Mouse (Mus musculus): ENCODE measurements around the gene Desi2. TPM values are rescaled to one million over a fixed set of nuclear protein-coding genes. Genes with fewer than 3 reads are reported as not detected.
"Not testable (repeated sequence)": the region's sequence is repeated elsewhere in the genome, so short reads cannot be mapped to it uniquely, and the experiment has no call there.

The Desi2 gene
- total and polyA plus RNA-seq, 2 experiments from 2014 or later: 26.6 to 27.9 TPM

DNA sequence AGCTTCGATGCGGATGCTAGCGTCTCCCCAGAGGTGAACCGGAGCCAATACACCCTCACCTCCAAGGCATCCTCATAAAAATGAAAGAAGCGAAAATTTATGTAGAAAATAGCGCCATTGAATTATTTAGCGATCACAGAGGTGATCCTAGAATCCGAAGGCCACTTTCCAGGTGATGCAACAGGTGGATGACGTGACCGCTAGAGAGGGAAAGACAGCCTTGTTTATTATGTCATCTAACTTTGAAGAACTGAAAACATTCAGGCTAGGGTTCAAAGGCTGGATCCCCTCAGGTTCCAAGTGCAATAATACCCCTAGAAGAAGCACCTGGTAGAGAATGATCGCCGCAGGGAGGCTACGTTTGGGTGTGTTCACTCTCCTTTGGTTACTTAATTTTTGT, 1.2 kb downstream of the Desi2 start:
- no peak overlapping the region for H3K27ac ChIP-seq (ENCODE audit: low read depth, low read length)
- H3K4me2 ChIP-seq (ENCODE audit: low read depth, low read length, poor library complexity, severe bottlenecking): peak overlapping the region; percentile 74
- ATAC-seq (ENCODE audit: low FRiP score) (no peak), DNase-seq (ENCODE audit: low spot score) (no peak)
- H3K4me1 ChIP-seq (ENCODE audit: insufficient read depth, low read length): no peaks in the 10 kb centered on the region; the same call in 1 of the 2 replicates
- no peak for TF ChIP-seq CTCF (IDR thresholded peaks at IDR 0.05)
- no peaks in the 10 kb centered on the region for H3K27me3 ChIP-seq (ENCODE audit: insufficient read depth, low read length)
- H3K9me3 ChIP-seq (ENCODE audit: low read length): no peaks in the 10 kb centered on the region
- no peaks in the 10 kb centered on the region for H3K36me3 ChIP-seq (ENCODE audit: insufficient read depth, low read length)
- peak overlapping the region; percentile 42 for H3K4me3 ChIP-seq (ENCODE audit: low read depth, low read length)
- 9% methylated on average over 11 of the region's 13 CpGs for WGBS
- H3K9ac ChIP-seq (replicated peaks; ENCODE audit: low read length, poor library complexity, severe bottlenecking): peak overlapping the region; percentile 24; the same call in 1 of the 2 replicates

DNA sequence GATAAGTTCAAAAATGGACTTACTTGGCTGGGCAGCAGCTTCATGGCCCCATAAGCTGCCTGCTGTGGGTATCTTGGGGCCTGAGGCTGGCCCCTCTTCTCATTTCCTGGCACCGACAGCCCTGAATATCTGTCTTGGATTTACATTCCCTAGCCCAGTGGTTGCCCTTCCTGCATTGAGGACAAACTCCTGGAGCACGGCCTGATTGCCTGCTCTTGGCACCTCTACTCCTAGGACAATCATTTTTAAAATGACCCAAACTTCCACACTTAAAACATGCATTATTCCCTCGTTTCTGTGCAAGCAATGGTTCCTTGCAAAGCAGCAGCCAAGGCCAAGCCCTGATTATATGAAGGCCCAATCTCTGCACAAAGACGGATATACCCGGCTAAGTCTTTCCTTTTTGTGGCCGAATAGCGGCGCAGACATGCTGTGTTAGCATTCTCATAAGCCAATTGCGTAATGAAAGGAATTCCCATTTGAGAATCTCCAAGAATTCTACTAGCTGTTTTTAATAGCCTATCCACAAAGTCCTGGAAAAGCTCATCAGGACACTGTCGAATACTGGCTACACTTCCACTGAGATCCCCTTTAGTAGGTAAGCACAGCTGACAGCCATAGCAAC, 18.6 kb downstream of the Desi2 start:
- H3K9me3 ChIP-seq (ENCODE audit: low read length): no peaks in the 10 kb centered on the region
- WGBS: 68% methylated on average over 10 of the region's 10 CpGs
- H3K4me1 ChIP-seq (ENCODE audit: insufficient read depth, low read length): no peaks in the 10 kb centered on the region
- DNase-seq (ENCODE audit: low spot score): no peak
- no peaks in the 10 kb centered on the region for H3K36me3 ChIP-seq (ENCODE audit: insufficient read depth, low read length)
- no peak overlapping the region for H3K27ac ChIP-seq (ENCODE audit: low read depth, low read length)
- no peak for ATAC-seq (ENCODE audit: low FRiP score)
- H3K4me2 ChIP-seq (ENCODE audit: low read depth, low read length, poor library complexity, severe bottlenecking): no peak overlapping the region
- no peak overlapping the region for H3K9ac ChIP-seq (replicated peaks; ENCODE audit: low read length, poor library complexity, severe bottlenecking)
- no peak overlapping the region for H3K4me3 ChIP-seq (ENCODE audit: low read depth, low read length)
- TF ChIP-seq CTCF (IDR thresholded peaks at IDR 0.05): no peak
- no peaks in the 10 kb centered on the region for H3K27me3 ChIP-seq (ENCODE audit: insufficient read depth, low read length)

DNA sequence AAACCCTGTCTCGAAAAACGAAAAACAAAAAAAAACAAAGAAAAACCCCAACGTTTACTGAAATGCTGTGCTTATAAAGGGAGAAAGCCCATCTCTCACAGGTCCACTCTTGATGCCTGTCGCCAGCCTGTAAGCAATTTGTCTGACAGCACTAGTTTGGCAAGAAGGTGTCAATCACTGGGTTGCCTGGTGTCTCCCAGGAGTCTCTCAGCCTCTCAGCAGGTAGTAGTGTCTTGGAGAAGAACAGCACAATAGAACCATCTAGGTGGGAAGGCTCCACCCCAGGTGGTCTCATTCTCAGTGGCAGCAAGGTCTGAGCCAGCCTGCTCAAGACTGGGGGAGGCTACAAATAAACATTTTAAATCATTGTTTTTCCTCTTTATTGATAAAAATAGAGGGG, 20.6 kb downstream of the Desi2 start:
- H3K27me3 ChIP-seq (ENCODE audit: insufficient read depth, low read length); H3K27ac ChIP-seq (ENCODE audit: low read depth, low read length); H3K9ac ChIP-seq (replicated peaks; ENCODE audit: low read length, poor library complexity, severe bottlenecking); H3K9me3 ChIP-seq (ENCODE audit: low read length); DNase-seq (ENCODE audit: low spot score); H3K4me2 ChIP-seq (ENCODE audit: low read depth, low read length, poor library complexity, severe bottlenecking); H3K4me3 ChIP-seq (ENCODE audit: low read depth, low read length); ATAC-seq (ENCODE audit: low FRiP score); H3K4me1 ChIP-seq (ENCODE audit: insufficient read depth, low read length); H3K36me3 ChIP-seq (ENCODE audit: insufficient read depth, low read length): not testable (repeated sequence)
- WGBS: 89% methylated on average over 4 of the region's 4 CpGs

DNA sequence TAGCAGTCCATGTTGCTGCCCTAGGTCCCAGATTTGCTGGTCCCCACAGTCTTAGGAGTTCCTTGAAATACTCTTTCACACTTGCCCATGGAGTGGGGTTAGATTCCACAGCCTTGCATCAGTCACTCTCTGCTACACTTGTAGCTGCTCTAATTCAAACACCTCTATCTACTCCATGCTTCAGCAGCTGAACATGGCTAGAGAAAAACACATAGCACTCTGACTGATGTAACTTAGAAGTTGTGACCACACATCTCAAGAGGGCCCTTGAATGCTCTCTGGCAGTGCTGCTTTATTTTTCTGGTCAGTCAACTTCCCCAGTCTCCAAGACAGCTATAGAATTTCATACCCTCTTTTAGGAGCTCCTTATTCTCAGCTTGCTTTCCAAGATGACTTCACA, 22.7 kb downstream of the Desi2 start:
- no peak overlapping the region for H3K4me3 ChIP-seq (ENCODE audit: low read depth, low read length)
- no peak for TF ChIP-seq CTCF (IDR thresholded peaks at IDR 0.05)
- H3K27ac ChIP-seq (ENCODE audit: low read depth, low read length): no peak overlapping the region
- no peaks in the 10 kb centered on the region for H3K36me3 ChIP-seq (ENCODE audit: insufficient read depth, low read length)
- no peaks in the 10 kb centered on the region for H3K9me3 ChIP-seq (ENCODE audit: low read length)
- H3K27me3 ChIP-seq (ENCODE audit: insufficient read depth, low read length): no peaks in the 10 kb centered on the region
- H3K4me1 ChIP-seq (ENCODE audit: insufficient read depth, low read length): no peaks in the 10 kb centered on the region
- no peak overlapping the region for H3K9ac ChIP-seq (replicated peaks; ENCODE audit: low read length, poor library complexity, severe bottlenecking)
- ATAC-seq (ENCODE audit: low FRiP score): no peak
- no peak for DNase-seq (ENCODE audit: low spot score)
- no peak overlapping the region for H3K4me2 ChIP-seq (ENCODE audit: low read depth, low read length, poor library complexity, severe bottlenecking)

DNA sequence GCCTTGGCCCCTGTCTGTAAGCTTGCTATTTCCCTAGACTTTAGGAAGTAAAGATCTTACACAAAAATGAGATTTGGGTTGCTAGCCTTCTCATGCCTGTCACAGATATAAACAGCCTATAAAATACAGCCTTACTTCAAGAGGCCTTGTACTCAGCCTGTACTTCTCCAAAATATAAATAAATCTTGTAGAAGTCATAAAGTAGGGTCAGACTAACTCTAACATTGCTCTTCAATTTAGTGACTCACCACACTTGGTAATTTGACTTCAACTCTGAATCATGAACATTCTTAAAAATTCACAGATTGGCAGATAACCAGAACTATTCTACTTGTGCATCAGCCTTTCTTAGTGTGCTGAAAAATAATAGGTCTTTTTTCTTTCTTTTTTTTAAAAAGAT, 29.9 kb downstream of the Desi2 start:
- Histone ChIP-seq H3K36me3 (ENCODE audit: insufficient read depth, low read length) (no peaks in the 10 kb centered on the region), H3K9me3 (ENCODE audit: low read length) (no peaks in the 10 kb centered on the region), H3K4me2 (ENCODE audit: low read depth, low read length, poor library complexity, severe bottlenecking) (no peak overlapping the region), H3K4me1 (ENCODE audit: insufficient read depth, low read length) (no peaks in the 10 kb centered on the region), H3K9ac (replicated peaks; ENCODE audit: low read length, poor library complexity, severe bottlenecking) (no peak overlapping the region), H3K4me3 (ENCODE audit: low read depth, low read length) (no peak overlapping the region), H3K27ac (ENCODE audit: low read depth, low read length) (no peak overlapping the region), H3K27me3 (ENCODE audit: insufficient read depth, low read length) (no peaks in the 10 kb centered on the region)
- ATAC-seq (ENCODE audit: low FRiP score): no peak
- TF ChIP-seq CTCF (IDR thresholded peaks at IDR 0.05): no peak
- no peak for DNase-seq (ENCODE audit: low spot score)

DNA sequence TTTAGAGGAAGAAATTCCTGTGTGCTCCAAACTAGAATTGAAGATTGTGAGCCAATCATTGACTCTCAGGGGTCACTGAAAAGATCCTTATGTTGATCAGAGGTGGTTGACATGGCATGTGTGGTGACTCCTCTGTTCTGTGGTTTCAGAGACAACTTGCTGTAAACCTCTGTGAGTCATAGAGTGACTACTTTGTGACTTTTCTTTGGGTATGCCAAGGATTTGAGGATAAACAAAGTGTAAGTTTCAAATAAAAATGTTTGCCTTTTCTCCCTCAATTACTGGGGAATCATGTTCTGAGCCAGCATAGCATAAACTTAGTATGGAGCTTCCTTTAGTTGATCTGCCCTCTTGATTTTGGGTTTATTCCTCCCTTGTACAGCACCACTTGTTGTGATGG, 31.1 kb downstream of the Desi2 start:
- Histone ChIP-seq H3K4me1 (ENCODE audit: insufficient read depth, low read length) (no peaks in the 10 kb centered on the region), H3K9me3 (ENCODE audit: low read length) (no peaks in the 10 kb centered on the region), H3K4me3 (ENCODE audit: low read depth, low read length) (no peak overlapping the region), H3K9ac (replicated peaks; ENCODE audit: low read length, poor library complexity, severe bottlenecking) (no peak overlapping the region), H3K27me3 (ENCODE audit: insufficient read depth, low read length) (no peaks in the 10 kb centered on the region), H3K4me2 (ENCODE audit: low read depth, low read length, poor library complexity, severe bottlenecking) (no peak overlapping the region), H3K36me3 (ENCODE audit: insufficient read depth, low read length) (no peaks in the 10 kb centered on the region), H3K27ac (ENCODE audit: low read depth, low read length) (no peak overlapping the region)
- DNase-seq (ENCODE audit: low spot score) (no peak), ATAC-seq (ENCODE audit: low FRiP score) (no peak)
- no peak for TF ChIP-seq CTCF (IDR thresholded peaks at IDR 0.05)
